Mouse (Mus musculus): Measurements from ENCODE around the gene Senp2.

- TF ChIP-seq SMC3 (IDR thresholded peaks at IDR 0.05; ENCODE audit: low read depth, low read length) (no peak), CTCF (IDR thresholded peaks at IDR 0.05 in 2 of 3, conservative IDR thresholded peaks at IDR 0.05 in 1 of 3; ENCODE audit: control insufficient read depth in 1 of 3, insufficient read depth in 1 of 3, low read depth in 2 of 3, low read length in 3 of 3, poor library complexity in 1 of 3, severe bottlenecking in 1 of 3) (no peak), POLR2A (IDR thresholded peaks at IDR 0.05; ENCODE audit: control insufficient read depth in 1 of 2, insufficient read depth in 1 of 2, low read depth in 1 of 2, low read length in 2 of 2, poor library complexity in 1 of 2) (no peak), HCFC1 (IDR thresholded peaks at IDR 0.05; ENCODE audit: low read depth, low read length) (no peak)
Observed at GRCm38 (mm10) chr16:21971446-21971845, 37.8 kb upstream of the Senp2 start.
